Mouse (Mus musculus): Measurements from ENCODE around the gene Cped1. TPM values are rescaled to one million over a fixed set of nuclear protein-coding genes. Genes with fewer than 3 reads are reported as not detected.
A peak's percentile ranks its signal among the peaks of the same experiment; 100 is the strongest.

Cped1 gene
- polyA plus RNA-seq, 1 experiment from 2014 or later, result 4.9 TPM

- DNase-seq (no peak), ATAC-seq (ENCODE audit: low FRiP score, low TSS enrichment) (no peak)
- H3K4me2 ChIP-seq (ENCODE audit: low read length), result no peak overlapping the region
- H3K36me3 ChIP-seq (ENCODE audit: control insufficient read depth, insufficient read depth, low read length), result peaks cover 29% of the 10 kb centered on the region
- no peaks in the 10 kb centered on the region for H3K9me3 ChIP-seq (ENCODE audit: control insufficient read depth, low read length)
- no peak overlapping the region for H3K27ac ChIP-seq (replicated peaks; ENCODE audit: low read depth, low read length)
- H3K27me3 ChIP-seq (ENCODE audit: control insufficient read depth, insufficient read depth, low read length), result no peaks in the 10 kb centered on the region
- H3K9ac ChIP-seq (replicated peaks; ENCODE audit: low read length), result no peak overlapping the region
- H3K4me1 ChIP-seq (ENCODE audit: control insufficient read depth, insufficient read depth, low read length), result no peaks in the 10 kb centered on the region
- H3K4me3 ChIP-seq (replicated peaks; ENCODE audit: low read depth, low read length), result no peak overlapping the region
- 94% methylated on average over 2 of the region's 2 CpGs for WGBS
Measured at GRCm38 (mm10) chr6:21977532-21977931, 8.2 kb upstream of the Cped1 start.

DNA sequence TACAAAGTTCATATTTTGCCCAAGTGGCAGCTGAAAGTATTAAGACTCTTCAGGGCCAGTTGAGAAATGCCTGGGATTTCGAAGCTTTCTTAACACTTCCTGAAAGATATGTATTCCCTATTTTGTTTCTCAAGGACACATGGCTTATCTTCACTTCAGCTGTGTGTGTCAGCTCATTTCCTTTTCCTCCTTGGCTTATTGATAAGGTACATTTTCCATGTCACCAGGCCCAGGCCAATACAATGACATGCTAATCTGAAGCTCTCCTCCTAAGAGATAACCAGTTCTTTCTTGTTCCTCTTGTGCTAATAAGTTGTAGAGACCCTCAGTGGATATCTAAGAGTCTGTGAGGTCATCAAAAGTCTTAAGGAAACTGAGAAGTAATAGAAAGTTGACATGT is 4.6 kb upstream of the Cped1 start:
- H3K4me3 ChIP-seq (replicated peaks; ENCODE audit: low read depth, low read length), result no peak overlapping the region
- WGBS, result 91% methylated on average over 1 of the region's 1 CpGs
- H3K9ac ChIP-seq (replicated peaks; ENCODE audit: low read length), result no peak overlapping the region
- no peak overlapping the region for H3K4me2 ChIP-seq (ENCODE audit: low read length)
- ATAC-seq (ENCODE audit: low FRiP score, low TSS enrichment), result no peak
- 0 out of 2 replicates have a peak, but pooled peaks cover 5% of the 10 kb centered on the region for H3K36me3 ChIP-seq (ENCODE audit: control insufficient read depth, insufficient read depth, low read length)
- no peak for DNase-seq
- H3K9me3 ChIP-seq (ENCODE audit: control insufficient read depth, low read length), result no peaks in the 10 kb centered on the region
- peaks cover 8% of the 10 kb centered on the region; the same call in 1 of the 2 replicates for H3K4me1 ChIP-seq (ENCODE audit: control insufficient read depth, insufficient read depth, low read length)
- H3K27ac ChIP-seq (replicated peaks; ENCODE audit: low read depth, low read length), result no peak overlapping the region
- H3K27me3 ChIP-seq (ENCODE audit: control insufficient read depth, insufficient read depth, low read length), result peaks cover 10% of the 10 kb centered on the region

GRCm38 (mm10) chr6:21984990-21985731 is 555 bp upstream of the Cped1 start:
- Histone ChIP-seq H3K4me3 (replicated peaks; ENCODE audit: low read depth, low read length) (peak overlapping the region; percentile 41), H3K4me2 (ENCODE audit: low read length) (peak overlapping the region; percentile 95), H3K27me3 (ENCODE audit: control insufficient read depth, insufficient read depth, low read length) (peaks cover 25% of the 10 kb centered on the region), H3K9me3 (ENCODE audit: control insufficient read depth, low read length) (no peaks in the 10 kb centered on the region), H3K4me1 (ENCODE audit: control insufficient read depth, insufficient read depth, low read length) (peaks cover 14% of the 10 kb centered on the region; the same call in 1 of the 2 replicates), H3K36me3 (ENCODE audit: control insufficient read depth, insufficient read depth, low read length) (no peaks in the 10 kb centered on the region), H3K9ac (replicated peaks; ENCODE audit: low read length) (peak overlapping the region; percentile 34; the same call in 1 of the 2 replicates), H3K27ac (replicated peaks; ENCODE audit: low read depth, low read length) (no peak overlapping the region)
- DNase-seq (peak; percentile 83), ATAC-seq (ENCODE audit: low FRiP score, low TSS enrichment) (peak; percentile 47)
- WGBS, result 12% methylated on average over 16 of the region's 16 CpGs

DNA sequence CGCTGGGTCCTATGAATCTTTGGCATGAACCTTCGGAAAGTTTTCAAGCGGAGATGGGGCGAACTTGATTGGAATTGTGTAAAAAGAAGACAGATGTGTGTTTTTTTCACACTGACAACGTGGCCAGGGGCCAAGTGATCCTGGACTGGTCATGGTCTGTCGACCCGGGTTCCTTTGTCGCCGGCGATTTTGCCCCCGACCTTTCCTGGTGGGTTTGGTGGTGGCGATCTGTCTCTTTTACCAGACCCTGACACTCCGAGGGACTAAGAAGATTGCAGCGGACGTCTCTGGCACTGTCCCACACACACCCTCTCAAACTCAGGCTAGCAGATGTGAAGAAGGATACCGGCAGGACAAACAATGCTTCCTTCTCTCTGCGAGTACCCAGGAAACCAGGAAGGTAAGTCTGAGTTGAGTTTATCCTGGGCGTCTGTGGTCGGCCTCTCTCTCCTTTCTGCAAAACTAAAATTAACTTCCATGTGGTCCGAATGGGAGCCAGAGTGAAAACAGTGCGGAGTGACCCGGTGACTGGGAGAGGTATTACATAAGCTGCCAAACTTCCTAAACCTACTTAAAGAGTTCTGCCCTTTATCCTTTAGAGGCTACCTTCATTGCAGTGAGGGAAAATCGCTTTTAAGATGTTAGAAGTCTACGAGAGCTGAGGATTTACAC is 1.1 kb downstream of the Cped1 start:
- Histone ChIP-seq H3K4me3 (replicated peaks; ENCODE audit: low read depth, low read length) (peak overlapping the region; percentile 41), H3K27me3 (ENCODE audit: control insufficient read depth, insufficient read depth, low read length) (peaks cover 25% of the 10 kb centered on the region), H3K4me1 (ENCODE audit: control insufficient read depth, insufficient read depth, low read length) (peaks cover 14% of the 10 kb centered on the region; the same call in 1 of the 2 replicates), H3K36me3 (ENCODE audit: control insufficient read depth, insufficient read depth, low read length) (no peaks in the 10 kb centered on the region), H3K27ac (replicated peaks; ENCODE audit: low read depth, low read length) (no peak overlapping the region), H3K9me3 (ENCODE audit: control insufficient read depth, low read length) (no peaks in the 10 kb centered on the region), H3K9ac (replicated peaks; ENCODE audit: low read length) (no peak overlapping the region), H3K4me2 (ENCODE audit: low read length) (peak overlapping the region; percentile 95)
- ATAC-seq (ENCODE audit: low FRiP score, low TSS enrichment) (no peak), DNase-seq (peak; percentile 11)
- WGBS, result 9% methylated on average over 24 of the region's 24 CpGs

DNA sequence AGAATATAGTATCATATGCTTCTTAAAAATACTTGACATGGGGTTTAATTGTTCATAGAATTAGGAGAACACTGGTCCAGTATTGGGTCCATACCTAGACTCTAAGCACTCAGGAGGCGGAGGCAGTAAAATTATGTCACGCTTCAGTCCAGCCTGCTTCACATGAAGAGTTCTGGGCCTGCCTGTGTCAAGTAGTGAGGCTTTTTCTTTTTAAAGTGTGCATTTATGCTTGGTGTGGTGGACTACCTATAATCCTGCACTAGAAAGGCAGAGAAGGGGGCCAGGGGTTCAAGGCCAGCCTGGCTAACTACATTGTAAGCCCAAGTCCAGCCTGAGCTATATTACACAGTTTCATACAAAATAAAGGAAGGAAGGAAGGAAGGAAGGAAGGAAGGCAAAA is 1.8 kb downstream of the Cped1 start:
- no peaks in the 10 kb centered on the region for H3K9me3 ChIP-seq (ENCODE audit: control insufficient read depth, low read length)
- 90% methylated on average over 2 of the region's 2 CpGs for WGBS
- DNase-seq (no peak), ATAC-seq (ENCODE audit: low FRiP score, low TSS enrichment) (no peak)
- no peaks in the 10 kb centered on the region for H3K36me3 ChIP-seq (ENCODE audit: control insufficient read depth, insufficient read depth, low read length)
- H3K4me3 ChIP-seq (replicated peaks; ENCODE audit: low read depth, low read length), result no peak overlapping the region
- peaks cover 25% of the 10 kb centered on the region for H3K27me3 ChIP-seq (ENCODE audit: control insufficient read depth, insufficient read depth, low read length)
- H3K27ac ChIP-seq (replicated peaks; ENCODE audit: low read depth, low read length), result no peak overlapping the region
- H3K4me2 ChIP-seq (ENCODE audit: low read length), result no peak overlapping the region
- H3K9ac ChIP-seq (replicated peaks; ENCODE audit: low read length), result no peak overlapping the region
- H3K4me1 ChIP-seq (ENCODE audit: control insufficient read depth, insufficient read depth, low read length), result peaks cover 14% of the 10 kb centered on the region; the same call in 1 of the 2 replicates

GRCm38 (mm10) chr6:21988296-21988695 is 2.6 kb downstream of the Cped1 start:
- no peaks in the 10 kb centered on the region for H3K36me3 ChIP-seq (ENCODE audit: control insufficient read depth, insufficient read depth, low read length)
- H3K4me1 ChIP-seq (ENCODE audit: control insufficient read depth, insufficient read depth, low read length), result peaks cover 14% of the 10 kb centered on the region; the same call in 1 of the 2 replicates
- 91% methylated on average over 5 of the region's 5 CpGs for WGBS
- ATAC-seq (ENCODE audit: low FRiP score, low TSS enrichment), result no peak
- no peaks in the 10 kb centered on the region for H3K9me3 ChIP-seq (ENCODE audit: control insufficient read depth, low read length)
- no peak overlapping the region for H3K27ac ChIP-seq (replicated peaks; ENCODE audit: low read depth, low read length)
- no peak overlapping the region for H3K9ac ChIP-seq (replicated peaks; ENCODE audit: low read length)
- no peak overlapping the region for H3K4me2 ChIP-seq (ENCODE audit: low read length)
- DNase-seq, result no peak
- no peak overlapping the region for H3K4me3 ChIP-seq (replicated peaks; ENCODE audit: low read depth, low read length)
- peaks cover 25% of the 10 kb centered on the region for H3K27me3 ChIP-seq (ENCODE audit: control insufficient read depth, insufficient read depth, low read length)

GRCm38 (mm10) chr6:21989081-21989480 is 3.4 kb downstream of the Cped1 start:
- Histone ChIP-seq H3K27ac (replicated peaks; ENCODE audit: low read depth, low read length) (no peak overlapping the region), H3K9ac (replicated peaks; ENCODE audit: low read length) (no peak overlapping the region), H3K4me2 (ENCODE audit: low read length) (no peak overlapping the region), H3K36me3 (ENCODE audit: control insufficient read depth, insufficient read depth, low read length) (no peaks in the 10 kb centered on the region), H3K27me3 (ENCODE audit: control insufficient read depth, insufficient read depth, low read length) (peaks cover 25% of the 10 kb centered on the region), H3K9me3 (ENCODE audit: control insufficient read depth, low read length) (no peaks in the 10 kb centered on the region), H3K4me3 (replicated peaks; ENCODE audit: low read depth, low read length) (no peak overlapping the region), H3K4me1 (ENCODE audit: control insufficient read depth, insufficient read depth, low read length) (peaks cover 14% of the 10 kb centered on the region; the same call in 1 of the 2 replicates)
- DNase-seq, result no peak
- WGBS, result 92% methylated on average over 4 of the region's 4 CpGs
- ATAC-seq (ENCODE audit: low FRiP score, low TSS enrichment), result no peak

DNA sequence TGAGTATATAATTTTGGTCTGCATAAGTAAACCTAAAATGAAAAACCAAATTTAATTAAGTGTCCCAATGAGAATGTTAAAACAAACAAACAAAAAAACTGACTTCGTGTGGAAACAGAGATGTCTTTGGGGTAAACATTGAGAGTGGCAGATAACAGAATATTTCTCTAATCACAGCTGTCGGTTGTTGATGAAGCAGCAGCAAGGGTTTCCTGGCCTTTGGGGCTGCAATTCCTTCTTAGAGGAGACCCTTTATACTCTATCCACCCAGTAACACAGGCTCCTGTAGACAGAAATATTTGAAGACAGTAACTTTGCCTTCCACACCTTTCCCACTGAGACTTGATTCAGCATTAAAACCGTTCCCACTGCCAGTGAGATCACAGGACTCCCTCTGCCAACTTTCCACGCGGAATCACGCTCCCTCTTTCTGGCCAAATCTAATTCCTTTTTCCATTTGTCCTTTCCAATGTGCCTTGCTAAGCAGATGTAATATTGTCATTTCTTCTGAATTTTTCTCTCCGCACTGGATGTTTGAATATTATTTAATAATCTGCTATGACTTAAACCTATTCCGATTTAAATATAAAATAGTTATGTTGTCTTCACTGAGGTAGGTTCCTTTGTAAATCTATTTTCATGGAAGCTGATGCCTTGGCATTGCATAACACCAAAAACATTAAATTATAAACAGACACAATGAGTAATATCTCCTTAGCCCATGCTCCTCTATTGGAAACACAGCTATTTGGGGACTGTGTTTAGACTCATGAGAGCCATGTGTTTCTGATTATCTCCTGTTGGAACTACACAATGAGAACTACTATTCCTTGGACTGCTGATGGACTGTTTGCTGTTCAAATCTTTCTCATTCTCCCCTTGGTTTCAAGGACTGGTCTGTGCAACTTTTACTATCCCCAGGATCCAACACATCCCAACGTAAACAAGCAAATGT is 4.7 kb downstream of the Cped1 start:
- H3K27ac ChIP-seq (replicated peaks; ENCODE audit: low read depth, low read length), result no peak overlapping the region
- DNase-seq (no peak), ATAC-seq (ENCODE audit: low FRiP score, low TSS enrichment) (no peak)
- no peaks in the 10 kb centered on the region for H3K36me3 ChIP-seq (ENCODE audit: control insufficient read depth, insufficient read depth, low read length)
- no peak overlapping the region for H3K4me3 ChIP-seq (replicated peaks; ENCODE audit: low read depth, low read length)
- peaks cover 22% of the 10 kb centered on the region for H3K27me3 ChIP-seq (ENCODE audit: control insufficient read depth, insufficient read depth, low read length)
- H3K9ac ChIP-seq (replicated peaks; ENCODE audit: low read length), result no peak overlapping the region
- peaks cover 9% of the 10 kb centered on the region; the same call in 1 of the 2 replicates for H3K4me1 ChIP-seq (ENCODE audit: control insufficient read depth, insufficient read depth, low read length)
- no peaks in the 10 kb centered on the region for H3K9me3 ChIP-seq (ENCODE audit: control insufficient read depth, low read length)
- no peak overlapping the region for H3K4me2 ChIP-seq (ENCODE audit: low read length)
- 75% methylated on average over 9 of the region's 9 CpGs for WGBS
